22 mouse cellular contexts compared by ENCODE assay signal in genomic region chr13:73267551-73267950, GRCm38 (mm10). TPM values are rescaled to one million over a fixed set of nuclear protein-coding genes. Genes with fewer than 3 reads are reported as not detected.
"Had no signal": no experiment of that assay in that cellular context is flagged by ENCODE, and none has a peak within 500 bp of the region (broad histone marks: within the 10 kb centered on the region; RNA-seq: fewer than 3 reads in every experiment).

No protein-coding gene starts in this region.

- H3K4me1 ChIP-seq: liver, embryonic 15.5 days had no signal

- ATAC-seq: liver, embryonic 12.5 days had no signal

- H3K4me2 ChIP-seq: liver, embryonic 12.5 days; liver, embryonic 15.5 days; lung, embryonic 15.5 days; midbrain, embryonic 12.5 days; stomach, embryonic 15.5 days had no signal

- H3K36me3 ChIP-seq: limb, embryonic 10.5 days; limb, embryonic 13.5 days; liver, embryonic 12.5 days; liver, embryonic 15.5 days; lung, embryonic 15.5 days; midbrain, embryonic 12.5 days; stomach, embryonic 15.5 days had no signal

- DNase-seq: kidney, postnatal 25 days; layer of hippocampus, adult 9-11 months; liver; lung, adult 18-20 months; lung, postnatal 10 days; lung, postnatal 36 days; right cerebral cortex, postnatal 25 days; spleen, adult 18-20 months; thymus, postnatal 25 days had no signal

- H3K9ac ChIP-seq: limb, embryonic 13.5 days; liver, embryonic 12.5 days; liver, embryonic 15.5 days; lung, embryonic 15.5 days; midbrain, embryonic 12.5 days; stomach, embryonic 15.5 days had no signal

- H3K4me3 ChIP-seq: layer of hippocampus, adult 2 months; limb, embryonic 10.5 days; limb, embryonic 13.5 days; liver, embryonic 12.5 days; liver, embryonic 15.5 days; lung, embryonic 15.5 days; megakaryocyte, embryonic 14.5 days; midbrain, embryonic 12.5 days; stomach, embryonic 15.5 days had no signal

- H3K27ac ChIP-seq: kidney, postnatal 0 days; layer of hippocampus, adult 2 months; limb, embryonic 10.5 days; limb, embryonic 13.5 days; liver, embryonic 12.5 days; liver, embryonic 15.5 days; lung, embryonic 15.5 days; midbrain, embryonic 12.5 days; stomach, embryonic 15.5 days had no signal

- H3K9me3 ChIP-seq: limb, embryonic 10.5 days; limb, embryonic 13.5 days; liver, embryonic 12.5 days; liver, embryonic 15.5 days; lung, embryonic 15.5 days; megakaryocyte, embryonic 14.5 days; midbrain, embryonic 12.5 days; stomach, embryonic 15.5 days had no signal

RNA-seq across cellular contexts. Expression of gene Irx4, which starts 7.3 kb away (rescaled TPM):
- total RNA-seq: layer of hippocampus, adult 2 months; layer of hippocampus, postnatal 25 days; left cerebral cortex, adult 18-20 months; left cerebral cortex, postnatal 25 days had no signal
- polyA plus RNA-seq: liver, embryonic 15.5 days had no signal
